Mouse (Mus musculus): ENCODE measurements at regions not wholly inside any gene's neighbourhood (a gene's known extent, or its start where the extent isn't known, plus 50 kb on each side); places are given as distances from the start of the nearest gene placed in this dataset.

- no peak for DNase-seq (ENCODE audit: low read depth in 2 of 2, low spot score in 2 of 2)
Measured at GRCm38 (mm10) chr5:111506821-111507220, 89.7 kb downstream of the Mn1 start.

DNA sequence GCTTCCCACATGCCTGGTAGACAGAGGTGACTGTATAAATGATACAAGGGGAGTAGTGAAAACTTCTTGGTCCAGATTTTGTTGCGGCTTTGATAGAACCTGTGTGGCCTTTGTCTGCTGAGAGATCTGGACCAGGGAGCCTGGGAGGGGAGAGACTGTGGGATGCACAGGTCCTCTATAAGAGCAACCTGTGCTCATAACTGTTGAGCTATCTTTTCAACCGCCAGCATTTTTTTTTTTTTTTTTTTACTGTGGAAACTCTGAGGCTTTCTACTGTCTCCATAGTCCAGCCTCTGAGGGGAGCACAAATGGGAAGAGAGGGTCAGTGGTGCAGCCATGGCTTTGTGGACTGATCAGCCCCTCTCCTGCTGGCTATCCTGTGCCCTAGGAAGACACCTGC lies 90.2 kb downstream of the Mn1 start:
- no peak for DNase-seq (ENCODE audit: low read depth in 2 of 2, low spot score in 2 of 2)

DNA sequence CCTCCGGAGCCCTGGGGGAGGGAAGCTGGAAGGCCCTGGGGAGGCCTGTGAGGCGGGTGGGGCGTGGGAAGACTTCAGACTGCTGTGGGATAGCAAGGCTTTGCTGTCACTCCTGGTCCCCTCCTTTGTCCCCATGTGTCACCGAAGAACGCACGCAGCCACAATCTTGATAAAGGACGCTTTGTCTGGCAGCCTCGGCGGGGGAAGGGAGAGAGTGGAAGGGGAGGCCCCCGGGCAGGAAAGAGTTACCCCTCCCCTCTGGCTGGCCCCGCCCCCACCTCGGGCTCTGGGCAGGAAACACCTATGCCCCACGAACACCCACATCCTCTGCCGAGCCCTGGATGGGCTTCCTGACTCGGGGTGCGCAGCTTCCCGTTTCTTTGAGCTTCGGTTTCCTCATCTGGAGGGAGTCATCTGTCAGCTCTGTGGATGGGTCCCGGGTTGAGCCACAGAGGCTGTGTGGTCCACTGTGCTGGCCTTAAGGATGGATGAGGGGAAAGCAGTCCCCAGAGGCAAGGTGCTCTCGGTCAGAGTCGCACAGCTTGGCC lies 91.9 kb downstream of the Mn1 start:
- DNase-seq (ENCODE audit: low read depth in 2 of 2, low spot score in 2 of 2) = peak; percentile 77 to 83

DNA sequence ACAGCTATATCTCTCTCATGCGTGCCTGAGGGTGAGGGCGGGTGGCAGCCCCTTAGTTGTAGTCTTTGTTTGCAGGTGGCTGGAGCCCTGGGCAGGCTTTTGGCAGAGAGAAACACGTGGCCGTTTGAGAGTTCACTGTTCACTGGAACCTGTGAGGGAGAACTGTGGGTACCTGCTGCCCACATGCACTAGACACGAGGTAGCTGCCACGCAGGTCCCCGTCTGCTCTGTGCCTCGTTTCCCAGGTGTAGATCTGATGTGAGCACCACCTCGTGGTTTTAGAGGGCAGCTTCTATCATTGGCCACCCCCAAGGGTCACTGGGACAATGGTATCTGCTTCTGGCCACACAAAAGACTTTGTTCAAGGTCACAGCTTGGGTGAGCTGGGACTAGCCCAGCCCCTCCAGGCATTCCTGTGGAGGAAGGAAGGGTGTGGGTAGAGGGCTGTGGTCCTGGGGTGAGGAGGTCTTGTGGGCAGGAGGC lies 92.5 kb downstream of the Mn1 start:
- DNase-seq (ENCODE audit: low read depth in 2 of 2, low spot score in 2 of 2) = no peak

DNA sequence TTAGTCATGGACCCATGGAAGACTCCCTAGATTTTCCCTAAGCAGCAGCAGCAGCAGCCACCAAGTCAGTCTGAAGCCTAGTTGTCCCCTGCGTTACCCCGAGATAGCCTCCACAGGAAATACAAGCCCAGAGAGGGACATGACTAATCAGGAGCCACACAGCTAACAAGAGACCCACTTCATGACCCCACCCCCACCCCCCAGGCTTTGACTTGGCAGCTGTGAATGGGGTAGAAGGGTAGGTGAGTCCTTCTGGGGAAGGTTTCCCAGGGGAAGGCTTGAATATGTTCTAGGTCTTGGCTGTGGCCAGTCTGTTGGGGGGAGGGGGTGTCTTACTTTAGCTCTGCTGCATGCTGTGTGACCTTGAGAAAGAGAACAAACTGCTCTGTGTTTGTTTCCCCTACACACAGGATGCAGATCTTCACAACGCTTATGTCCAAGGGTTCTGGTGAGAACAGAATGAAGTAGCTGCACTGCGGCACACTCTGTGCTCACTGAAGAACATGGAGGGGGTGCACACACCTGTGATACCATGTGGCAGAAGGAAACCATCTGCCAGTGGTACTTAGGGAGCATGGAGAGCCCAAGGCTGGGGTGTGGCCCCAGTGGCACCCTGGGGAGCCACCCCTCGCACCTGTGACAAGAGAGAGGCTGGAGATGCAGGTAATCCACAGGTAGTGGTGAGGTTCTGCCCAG lies 93.2 kb downstream of the Mn1 start:
- DNase-seq (ENCODE audit: low read depth in 2 of 2, low spot score in 2 of 2) = no peak

DNA sequence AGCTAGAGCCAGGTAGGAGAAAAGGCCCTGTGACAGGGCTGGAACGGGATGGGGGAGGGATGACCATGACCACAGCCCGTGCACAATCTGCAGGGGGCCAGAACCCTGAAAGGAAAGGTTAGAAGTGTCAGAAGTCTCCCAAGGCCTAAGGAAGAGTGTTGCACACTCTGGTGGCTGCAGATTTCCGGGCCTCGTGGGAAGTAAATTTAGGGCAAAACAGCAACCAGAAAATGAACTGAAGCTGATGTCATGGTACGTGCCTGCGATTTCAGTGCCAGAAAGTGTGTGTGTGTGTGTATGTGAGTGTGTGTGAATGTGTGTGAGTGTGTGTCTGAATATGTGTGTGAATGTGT lies 93.7 kb downstream of the Mn1 start:
- no peak for DNase-seq (ENCODE audit: low read depth in 2 of 2, low spot score in 2 of 2)

DNA sequence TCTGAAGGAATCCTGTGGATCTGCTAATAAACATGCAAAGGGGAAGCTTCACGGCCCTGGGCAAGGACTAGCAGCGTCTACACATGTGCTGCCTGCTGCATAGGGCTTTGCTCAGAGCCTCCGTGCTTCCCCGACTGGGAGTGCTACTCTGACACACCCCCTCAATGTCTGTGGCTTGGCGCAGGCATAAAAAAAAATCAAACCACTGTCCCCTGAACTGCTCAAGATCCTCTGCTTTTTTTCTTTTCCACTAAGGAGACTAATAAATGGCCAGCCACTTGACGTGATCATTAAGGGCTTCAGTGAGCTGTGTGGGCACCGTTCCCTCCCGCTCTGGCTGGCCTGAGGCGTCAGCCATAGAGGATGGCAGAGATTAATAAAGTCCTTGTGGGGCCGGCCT lies 94.8 kb downstream of the Mn1 start:
- DNase-seq (ENCODE audit: low read depth in 2 of 2, low spot score in 2 of 2) = no peak

- DNase-seq (ENCODE audit: low read depth in 2 of 2, low spot score in 2 of 2) = no peak
Measured at GRCm38 (mm10) chr5:111513976-111514375, 96.8 kb downstream of the Mn1 start.

- DNase-seq (ENCODE audit: low read depth in 2 of 2, low spot score in 2 of 2) = no peak
Measured at GRCm38 (mm10) chr5:111519059-111519458, 101.9 kb downstream of the Mn1 start.

- no peak for DNase-seq (ENCODE audit: low read depth in 2 of 2, low spot score in 2 of 2)
Measured at GRCm38 (mm10) chr5:111519500-111520041, 102.4 kb downstream of the Mn1 start.

GRCm38 (mm10) chr5:111521866-111522265 lies 104.7 kb downstream of the Mn1 start:
- no peak for DNase-seq (ENCODE audit: low read depth in 2 of 2, low spot score in 2 of 2)

DNA sequence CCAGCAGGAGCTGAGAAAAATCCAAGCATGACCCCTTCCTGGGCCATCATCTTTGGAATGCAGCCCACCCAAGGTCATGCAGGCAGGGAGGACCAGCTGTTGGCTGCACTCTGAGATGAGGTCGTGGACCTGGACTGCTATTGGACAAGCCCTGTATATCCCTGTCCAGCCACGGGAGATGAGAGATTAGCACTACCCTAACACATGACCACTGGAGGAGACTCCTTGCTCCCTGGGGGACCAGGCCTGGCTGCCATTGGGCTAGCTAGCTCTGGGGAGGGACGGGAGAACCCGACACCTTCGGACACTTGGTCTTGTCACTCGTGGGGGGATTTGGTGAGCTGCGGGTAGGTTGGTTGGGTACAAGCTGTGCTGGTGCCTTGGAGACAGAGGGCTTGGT lies 105.4 kb downstream of the Mn1 start:
- DNase-seq (ENCODE audit: low read depth in 2 of 2, low spot score in 2 of 2) = no peak

GRCm38 (mm10) chr5:111527741-111528140 lies 110.6 kb downstream of the Mn1 start:
- no peak for DNase-seq (ENCODE audit: low read depth in 2 of 2, low spot score in 2 of 2)

DNA sequence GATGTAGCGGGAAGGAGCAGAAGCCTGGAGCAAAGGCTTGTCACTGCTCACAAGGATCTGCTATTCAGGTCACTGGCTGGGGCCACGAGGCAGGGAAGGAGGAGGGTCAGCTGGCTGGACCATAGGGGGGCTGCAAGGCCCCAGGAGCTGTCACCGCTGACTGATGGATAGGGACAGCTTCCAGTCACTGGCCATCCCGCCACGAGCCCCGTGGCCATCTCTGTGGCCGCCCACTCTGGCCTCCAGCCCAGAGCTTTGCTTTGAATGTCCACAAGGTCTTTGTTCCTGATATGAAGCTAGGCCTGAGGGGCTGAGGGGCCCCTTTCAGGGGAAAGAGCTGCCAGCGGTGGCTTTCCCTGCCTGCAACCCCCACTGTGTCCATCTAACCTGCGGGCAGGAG lies 111.9 kb downstream of the Mn1 start:
- no peak for DNase-seq (ENCODE audit: low read depth in 2 of 2, low spot score in 2 of 2)

DNA sequence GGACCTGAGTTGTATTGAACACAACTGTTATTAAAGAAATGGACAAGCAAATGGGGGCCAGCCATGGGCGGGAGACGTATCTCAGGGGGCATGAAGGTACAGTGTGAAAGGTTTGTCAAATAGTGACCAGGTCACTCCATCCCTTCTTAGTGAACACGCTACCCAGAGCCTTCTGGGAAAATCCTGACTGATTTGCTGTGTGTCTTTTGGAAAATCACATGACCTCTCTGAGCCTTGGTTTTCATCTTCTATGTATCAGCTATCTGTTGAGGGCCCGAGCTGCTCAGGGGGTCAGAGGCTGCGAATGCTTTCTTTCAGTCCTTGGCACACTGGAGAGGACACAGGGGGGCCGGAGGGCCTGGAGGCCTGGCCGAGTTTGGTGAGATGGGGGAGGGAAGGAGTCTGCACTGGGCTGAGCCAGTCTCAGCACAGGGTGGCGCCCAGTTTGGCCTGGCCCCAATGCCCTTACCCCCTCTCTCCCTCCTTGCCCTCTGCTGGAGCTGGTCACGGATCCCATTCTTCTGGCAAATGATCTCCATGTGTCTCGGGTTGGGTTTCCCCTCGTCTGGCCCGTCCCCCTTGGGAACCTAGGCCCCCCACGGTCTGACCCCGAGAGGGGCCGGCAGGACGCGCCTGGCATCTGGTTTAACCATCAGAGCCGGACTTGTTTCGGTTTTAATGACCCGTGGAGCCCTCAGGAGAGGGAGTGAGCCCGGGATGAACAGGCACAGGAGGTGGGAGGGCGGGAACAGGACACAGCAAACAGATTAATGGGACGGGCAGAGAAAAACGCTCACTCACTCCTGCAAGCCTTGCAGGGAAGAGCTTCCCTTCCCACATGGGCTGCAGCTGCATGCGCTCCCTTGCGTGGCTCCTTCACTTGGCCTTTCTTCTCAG lies 113.7 kb downstream of the Mn1 start:
- DNase-seq (ENCODE audit: low read depth in 2 of 2, low spot score in 2 of 2) = no peak

DNA sequence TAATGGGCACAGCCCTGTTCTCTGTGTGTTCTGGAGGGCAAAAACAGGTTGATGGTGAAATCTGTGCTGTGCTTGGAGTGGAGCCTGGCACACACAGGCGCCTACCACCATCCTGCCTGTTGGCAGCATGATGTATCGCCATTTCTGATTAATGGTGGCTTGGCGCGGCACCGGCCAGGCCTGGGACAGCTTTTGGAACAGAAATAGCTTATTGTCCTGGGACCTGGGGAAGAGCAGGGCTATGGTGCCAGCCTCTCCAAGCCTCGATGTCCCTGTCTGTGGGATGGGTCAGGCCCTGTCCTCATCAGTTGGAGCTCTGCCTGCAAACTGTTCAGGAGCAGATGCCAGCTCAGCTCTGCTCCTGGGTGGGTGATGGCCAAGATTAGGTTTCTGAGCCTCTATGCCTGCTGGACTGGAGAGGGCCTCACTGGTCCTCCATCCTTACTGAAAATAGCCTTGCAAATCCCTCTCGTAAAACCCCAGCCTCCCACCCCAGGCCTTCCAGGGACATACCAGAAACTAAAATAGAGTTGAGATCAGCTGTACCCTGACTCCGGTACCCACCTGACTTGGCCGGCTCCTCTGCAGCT lies 115.4 kb downstream of the Mn1 start:
- DNase-seq (ENCODE audit: low read depth in 2 of 2, low spot score in 2 of 2) = no peak

DNA sequence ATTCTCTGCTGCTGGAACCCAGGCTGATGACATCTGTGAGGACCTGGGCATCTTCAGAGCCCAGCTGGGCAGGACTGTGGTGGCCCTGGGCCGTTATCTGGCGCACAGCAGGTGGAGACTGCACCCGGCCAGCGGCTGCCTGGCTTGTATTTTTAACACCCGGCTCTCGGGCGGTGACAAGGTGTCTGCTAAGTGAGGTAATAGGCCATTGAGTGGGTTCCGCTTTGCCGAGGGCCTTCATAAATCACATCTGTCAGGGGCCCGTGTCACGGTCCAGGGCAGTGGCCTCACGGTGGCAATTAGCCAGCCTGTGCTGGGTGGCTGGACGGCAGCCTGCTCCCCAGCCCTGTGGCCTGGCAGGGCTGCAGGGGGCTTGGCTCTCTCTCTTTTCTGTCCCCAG lies 118.8 kb downstream of the Mn1 start:
- DNase-seq (ENCODE audit: low read depth in 2 of 2, low spot score in 2 of 2) = no peak

DNA sequence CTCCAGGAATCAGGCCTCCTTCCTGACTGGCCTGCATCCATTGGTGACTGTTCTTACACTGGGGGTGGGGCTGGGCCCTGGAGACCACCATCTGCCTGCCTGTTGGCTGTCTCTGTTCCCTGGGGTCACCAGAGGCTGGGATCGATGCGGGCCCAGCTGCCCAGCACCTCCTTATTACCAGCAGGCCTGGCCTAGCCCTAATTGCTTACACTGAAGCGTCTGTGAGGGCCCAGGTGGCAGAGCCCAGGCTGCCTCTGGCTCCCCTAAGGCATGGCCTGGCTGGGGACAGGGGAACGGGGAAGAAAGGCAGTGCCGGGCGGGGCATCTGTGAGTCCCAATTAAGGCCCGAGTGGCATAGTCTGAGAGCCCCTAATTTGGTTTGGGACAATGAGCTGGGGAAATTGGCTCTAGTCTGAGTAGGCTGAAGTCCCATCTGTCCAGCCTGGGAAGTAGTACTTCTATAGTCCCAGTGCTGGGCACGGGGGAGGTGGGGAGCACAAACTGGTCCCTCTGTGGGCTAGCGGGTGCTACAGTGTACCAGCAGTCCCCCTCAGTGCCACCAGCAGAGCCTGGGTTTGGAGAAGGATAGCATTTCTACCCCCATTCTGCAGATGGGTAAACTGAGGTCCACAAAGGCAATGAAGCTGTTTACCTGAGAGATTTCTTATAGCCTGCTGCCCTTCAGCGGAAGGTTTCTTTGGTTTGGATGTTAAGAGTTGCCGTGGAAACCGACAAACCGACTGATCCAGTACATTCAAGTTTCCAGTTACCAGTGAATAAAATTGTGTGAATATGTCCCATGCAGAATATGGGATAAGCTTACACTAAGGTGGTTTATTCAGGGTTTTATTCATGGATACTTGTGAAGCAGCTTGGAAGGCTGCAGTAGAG lies 121.6 kb downstream of the Mn1 start:
- DNase-seq (ENCODE audit: low read depth in 2 of 2, low spot score in 2 of 2) = no peak

- DNase-seq (ENCODE audit: low read depth in 2 of 2, low spot score in 2 of 2) = no peak
Measured at GRCm38 (mm10) chr5:111540486-111540885, 123.3 kb downstream of the Mn1 start.

- no peak for DNase-seq (ENCODE audit: low read depth in 2 of 2, low spot score in 2 of 2)
Measured at GRCm38 (mm10) chr5:111542077-111542476, 124.9 kb downstream of the Mn1 start.

Measured in CD8-positive naive resting alpha-beta T cell, adult 2 months (primary cell).